Mouse (Mus musculus) kidney, embryonic 16.5 days (tissue): Measurements from ENCODE around the gene Nipsnap3b. TPM values are rescaled to one million over a fixed set of nuclear protein-coding genes. Genes with fewer than 3 reads are reported as not detected.

ENCODE experiments used
- ATAC-seq: fragments of 200-750 bp; cut with Nextera tagmentation; 2 replicates; pipeline ENCODE4 v1.8.0; 2017; ENCODE audit warnings: moderate TSS enrichment; ENCODE audit not compliant: low FRiP score, low TSS enrichment
- H3K27ac ChIP-seq: fragments of 300-500 bp; sonication (generic); 2 replicates; pipeline ENCODE4 v1.5.1; 2014; ENCODE audit warnings: low read length
- H3K27me3 ChIP-seq: fragments of 300-500 bp; sonication (generic); 2 replicates; pipeline ENCODE4 v1.6.1; 2014; ENCODE audit warnings: low read length, control low read depth, mixed read lengths; ENCODE audit not compliant: insufficient read depth
- H3K36me3 ChIP-seq: fragments of 300-500 bp; sonication (generic); 2 replicates; pipeline ENCODE4 v1.6.1; 2014; ENCODE audit warnings: low read length, control low read depth, mixed read lengths; ENCODE audit not compliant: insufficient read depth
- H3K4me1 ChIP-seq: fragments of 300-500 bp; sonication (generic); 2 replicates; pipeline ENCODE4 v1.6.1; 2014; ENCODE audit warnings: low read length, control low read depth, mixed read lengths; ENCODE audit not compliant: insufficient read depth
- H3K4me2 ChIP-seq: fragments of 300-500 bp; sonication (generic); replicated peaks from 2 replicates; pipeline ENCODE4 v1.6.1; 2014; ENCODE audit warnings: low read depth, low read length
- H3K4me3 ChIP-seq: fragments of 300-500 bp; sonication (generic); 2 replicates; pipeline ENCODE4 v1.5.1; 2014; ENCODE audit warnings: mild to moderate bottlenecking, low read length
- H3K9ac ChIP-seq: fragments of 300-500 bp; sonication (generic); replicated peaks from 2 replicates; pipeline ENCODE4 v1.6.1; 2014; ENCODE audit warnings: low read length
- H3K9me3 ChIP-seq: fragments of 300-500 bp; sonication (generic); 2 replicates; pipeline ENCODE4 v1.6.1; 2016; ENCODE audit warnings: low read length, control low read depth
- WGBS: fragments of 180-500 bp; shearing (Covaris S2); extraction: QIAGEN DNeasy Blood & Tissue Kit; methylation state at CpG from one replicate; pipeline ENCODE4 v1.1.7; 2014; 5-methylcytosine and 5-hydroxymethylcytosine counted together
- polyA plus RNA-seq: library from polyadenylated mRNA; unstranded; fragments of >200 nt; fragmentation: Nextera tagmentation; extraction: Ambion mirVana; gene quantifications from 2 replicates; pipeline ENCODE4 v1.2.1, GENCODE M21; 2015

The Nipsnap3b gene
- 78.3 and 80.2 TPM in 2 replicates for polyA plus RNA-seq

- H3K9ac ChIP-seq: peak within 1 kb of the TSS; percentile 91
- peak within 1 kb of the TSS; percentile 87 for H3K27ac ChIP-seq
- peaks cover 9% of the 10 kb centered on the region for H3K9me3 ChIP-seq
- H3K4me1 ChIP-seq: 0 out of 2 replicates have a peak, but pooled peaks cover 2% of the 10 kb centered on the region
- H3K4me3 ChIP-seq: peak within 1 kb of the TSS; percentile 93
- ATAC-seq: peak; percentile 98
- peaks cover 24% of the 10 kb centered on the region for H3K36me3 ChIP-seq
- under 1% methylated on average over 53 of the region's 63 CpGs for WGBS
- H3K4me2 ChIP-seq: peak within 1 kb of the TSS; percentile 65
- H3K27me3 ChIP-seq: no peaks in the 10 kb centered on the region
Measured at GRCm38 (mm10) chr4:53011732-53012361, at the start of gene Nipsnap3b. Gene Nipsnap3b (plus strand): TSS chr4:53011880.

- Histone ChIP-seq H3K4me3 (no peak within 1 kb of the TSS), H3K27ac (no peak within 1 kb of the TSS), H3K36me3 (no peaks in the 10 kb centered on the region), H3K9ac (no peak within 1 kb of the TSS), H3K27me3 (no peaks in the 10 kb centered on the region), H3K9me3 (no peaks in the 10 kb centered on the region), H3K4me1 (no peaks in the 10 kb centered on the region), H3K4me2 (no peak within 1 kb of the TSS)
- ATAC-seq: no peak
Measured at GRCm38 (mm10) chr4:52964247-52964646, 47.4 kb upstream of the Nipsnap3b start, which contains the start of gene Olfr270. Gene Olfr270 (plus strand): TSS chr4:52964547.

- Histone ChIP-seq H3K4me2 (no peak overlapping the region), H3K36me3 (no peaks in the 10 kb centered on the region), H3K27ac (no peak overlapping the region), H3K27me3 (no peaks in the 10 kb centered on the region), H3K4me3 (no peak overlapping the region), H3K9me3 (no peaks in the 10 kb centered on the region), H3K4me1 (no peaks in the 10 kb centered on the region), H3K9ac (no peak overlapping the region)
- ATAC-seq: no peak
- WGBS: 60% methylated on average over 2 of the region's 2 CpGs
Measured at GRCm38 (mm10) chr4:52985216-52985615, 26.5 kb upstream of the Nipsnap3b start.

- 87% methylated on average over 2 of the region's 2 CpGs for WGBS
- Histone ChIP-seq H3K9ac (no peak overlapping the region), H3K27me3 (no peaks in the 10 kb centered on the region), H3K36me3 (no peaks in the 10 kb centered on the region), H3K9me3 (no peaks in the 10 kb centered on the region), H3K4me1 (no peaks in the 10 kb centered on the region), H3K27ac (no peak overlapping the region), H3K4me3 (no peak overlapping the region), H3K4me2 (no peak overlapping the region)
- ATAC-seq: no peak
Measured at GRCm38 (mm10) chr4:52986266-52986665, 25.4 kb upstream of the Nipsnap3b start.

GRCm38 (mm10) chr4:52989248-52989647 lies 22.4 kb upstream of the Nipsnap3b start, which contains the start of gene Nipsnap3a:
Gene Nipsnap3a (plus strand): TSS chr4:52989272.
- peak within 1 kb of the TSS; percentile 54 for H3K4me2 ChIP-seq
- H3K9me3 ChIP-seq: no peaks in the 10 kb centered on the region
- H3K9ac ChIP-seq: peak within 1 kb of the TSS; percentile 44; the same call in 1 of the 2 replicates
- H3K27me3 ChIP-seq: no peaks in the 10 kb centered on the region
- H3K4me3 ChIP-seq: peak within 1 kb of the TSS; percentile 35
- H3K36me3 ChIP-seq: no peaks in the 10 kb centered on the region
- WGBS: 18% methylated on average over 12 of the region's 12 CpGs
- no peaks in the 10 kb centered on the region for H3K4me1 ChIP-seq
- ATAC-seq: peak; percentile 91
- H3K27ac ChIP-seq: no peak within 1 kb of the TSS

GRCm38 (mm10) chr4:52999449-52999848 lies 12.2 kb upstream of the Nipsnap3b start:
- H3K4me2 ChIP-seq: no peak overlapping the region
- no peaks in the 10 kb centered on the region for H3K4me1 ChIP-seq
- no peaks in the 10 kb centered on the region for H3K27me3 ChIP-seq
- no peak overlapping the region for H3K27ac ChIP-seq
- H3K9ac ChIP-seq: no peak overlapping the region
- ATAC-seq: no peak
- H3K9me3 ChIP-seq: no peaks in the 10 kb centered on the region
- 93% methylated on average over 6 of the region's 6 CpGs for WGBS
- H3K4me3 ChIP-seq: no peak overlapping the region
- no peaks in the 10 kb centered on the region for H3K36me3 ChIP-seq

GRCm38 (mm10) chr4:53000154-53000553 lies 11.5 kb upstream of the Nipsnap3b start:
- no peak for ATAC-seq
- H3K27ac ChIP-seq: no peak overlapping the region
- H3K9me3 ChIP-seq: no peaks in the 10 kb centered on the region

GRCm38 (mm10) chr4:53009183-53009582 lies 2.5 kb upstream of the Nipsnap3b start:
- Histone ChIP-seq H3K4me3 (no peak overlapping the region), H3K4me1 (0 out of 2 replicates have a peak, but pooled peaks cover 2% of the 10 kb centered on the region), H3K36me3 (peaks cover 2% of the 10 kb centered on the region; the same call in 1 of the 2 replicates), H3K27ac (no peak overlapping the region), H3K27me3 (no peaks in the 10 kb centered on the region), H3K4me2 (no peak overlapping the region), H3K9me3 (no peaks in the 10 kb centered on the region), H3K9ac (no peak overlapping the region)
- no peak for ATAC-seq
- 66% methylated on average over 4 of the region's 4 CpGs for WGBS

More at GRCm38 (mm10) chr4:53000154-53000553, 11.5 kb upstream of the Nipsnap3b start:
- Histone ChIP-seq H3K4me2 (no peak overlapping the region), H3K4me1 (no peaks in the 10 kb centered on the region), H3K27me3 (no peaks in the 10 kb centered on the region), H3K9ac (no peak overlapping the region), H3K4me3 (no peak overlapping the region), H3K36me3 (no peaks in the 10 kb centered on the region)
- 85% methylated on average over 8 of the region's 8 CpGs for WGBS

GRCm38 (mm10) chr4:53009871-53010270 lies 1.8 kb upstream of the Nipsnap3b start:
- ATAC-seq: no peak
- no peaks in the 10 kb centered on the region for H3K27me3 ChIP-seq
- no peaks in the 10 kb centered on the region for H3K9me3 ChIP-seq
- H3K9ac ChIP-seq: no peak overlapping the region
- 85% methylated on average over 4 of the region's 4 CpGs for WGBS
- H3K4me2 ChIP-seq: no peak overlapping the region
- H3K27ac ChIP-seq: no peak overlapping the region
- H3K4me3 ChIP-seq: no peak overlapping the region
- H3K36me3 ChIP-seq: peaks cover 8% of the 10 kb centered on the region
- 0 out of 2 replicates have a peak, but pooled peaks cover 2% of the 10 kb centered on the region for H3K4me1 ChIP-seq

GRCm38 (mm10) chr4:53014421-53014820 lies 2.7 kb downstream of the Nipsnap3b start:
- Histone ChIP-seq H3K9me3 (peaks cover 14% of the 10 kb centered on the region), H3K36me3 (peaks cover 39% of the 10 kb centered on the region), H3K4me3 (no peak overlapping the region), H3K27me3 (no peaks in the 10 kb centered on the region), H3K4me2 (no peak overlapping the region), H3K4me1 (0 out of 2 replicates have a peak, but pooled peaks cover 2% of the 10 kb centered on the region), H3K27ac (no peak overlapping the region), H3K9ac (no peak overlapping the region)
- ATAC-seq: no peak
- 87% methylated on average over 7 of the region's 7 CpGs for WGBS
